ENCODE assay signal across 26 mouse cellular contexts in genomic region chr8:65126014-65126413, GRCm38 (mm10). TPM values are rescaled to one million over a fixed set of nuclear protein-coding genes. Genes with fewer than 3 reads are reported as not detected.
"Had no signal": no experiment of that assay in that cellular context is flagged by ENCODE, and none has a peak within 500 bp of the region (broad histone marks: within the 10 kb centered on the region; RNA-seq: fewer than 3 reads in every experiment).

No protein-coding gene starts in this region.

- H3K9me3 ChIP-seq: liver, embryonic 13.5 days; liver, embryonic 15.5 days; lung, embryonic 15.5 days; neural tube, embryonic 13.5 days; neural tube, embryonic 15.5 days had no signal

- H3K27me3 ChIP-seq: liver, embryonic 13.5 days; liver, embryonic 15.5 days; lung, embryonic 15.5 days; megakaryocyte, embryonic 14.5 days; neural tube, embryonic 13.5 days; neural tube, embryonic 15.5 days had no signal

- H3K4me2 ChIP-seq: liver, embryonic 13.5 days; liver, embryonic 15.5 days; lung, embryonic 15.5 days; midbrain, embryonic 11.5 days; neural tube, embryonic 13.5 days; neural tube, embryonic 15.5 days had no signal

- H3K27ac ChIP-seq: liver, embryonic 13.5 days; liver, embryonic 15.5 days; lung, embryonic 15.5 days; macrophage; neural tube, embryonic 13.5 days; neural tube, embryonic 15.5 days had no signal

- H3K4me3 ChIP-seq: liver, embryonic 13.5 days; liver, embryonic 15.5 days; lung, embryonic 15.5 days; megakaryocyte, embryonic 14.5 days; myocyte; neural tube, embryonic 13.5 days; neural tube, embryonic 15.5 days had no signal

- H3K36me3 ChIP-seq: liver, embryonic 13.5 days; liver, embryonic 15.5 days; lung, embryonic 15.5 days; neural tube, embryonic 13.5 days; neural tube, embryonic 15.5 days had no signal

- DNase-seq: liver, embryonic 13.5 days; liver, postnatal 0 days; lung, adult 2 months; lung, postnatal 10 days; lung, postnatal 36 days; midbrain, embryonic 14.5 days; retina, postnatal 1 day; right cerebral cortex, adult 18-20 months; right cerebral cortex, postnatal 25 days; spleen, adult 18-20 months; thymus, adult 18-20 months; thymus, postnatal 14 days; thymus, postnatal 36 days had no signal

- H3K4me1 ChIP-seq: liver, embryonic 13.5 days; liver, embryonic 15.5 days; lung, embryonic 15.5 days; megakaryocyte, embryonic 14.5 days; neural tube, embryonic 13.5 days; neural tube, embryonic 15.5 days had no signal

- ATAC-seq: liver, postnatal 0 days; midbrain, embryonic 16.5 days had no signal

- H3K9ac ChIP-seq: liver, embryonic 13.5 days; liver, embryonic 15.5 days; liver, postnatal 0 days; lung, embryonic 15.5 days; neural tube, embryonic 13.5 days; neural tube, embryonic 15.5 days had no signal

RNA-seq across cellular contexts. Expression of gene BC030870, which starts 3.3 kb away (rescaled TPM):
- total RNA-seq: megakaryocyte progenitor cell, adult 5-6 weeks had no signal
- polyA plus RNA-seq: liver, embryonic 15.5 days; macrophage; midbrain, embryonic 11.5 days; midbrain, embryonic 14.5 days; midbrain, embryonic 16.5 days; myocyte; neural tube, embryonic 11.5 days; neural tube, embryonic 13.5 days; neural tube, embryonic 15.5 days; thymus, postnatal 0 days had no signal

RNA-seq across cellular contexts. Expression of gene Gm10663, which starts 51.2 kb away (rescaled TPM):
- total RNA-seq: megakaryocyte progenitor cell, adult 5-6 weeks had no signal
- polyA plus RNA-seq: liver, embryonic 13.5 days; liver, embryonic 15.5 days; liver, postnatal 0 days; lung, adult 2 months; lung, embryonic 15.5 days; macrophage; midbrain, embryonic 11.5 days; midbrain, embryonic 14.5 days; midbrain, embryonic 16.5 days; myocyte; neural tube, embryonic 11.5 days; neural tube, embryonic 13.5 days; neural tube, embryonic 15.5 days; stomach, embryonic 14.5 days; thymus, postnatal 0 days had no signal
